Mouse (Mus musculus): ENCODE results near the gene Tff3. TPM values are rescaled to one million over a fixed set of nuclear protein-coding genes. Genes with fewer than 3 reads are reported as not detected.

The Tff3 gene
- total and polyA plus RNA-seq, 3 experiments: 0.39 TPM; not detected in 2

DNA sequence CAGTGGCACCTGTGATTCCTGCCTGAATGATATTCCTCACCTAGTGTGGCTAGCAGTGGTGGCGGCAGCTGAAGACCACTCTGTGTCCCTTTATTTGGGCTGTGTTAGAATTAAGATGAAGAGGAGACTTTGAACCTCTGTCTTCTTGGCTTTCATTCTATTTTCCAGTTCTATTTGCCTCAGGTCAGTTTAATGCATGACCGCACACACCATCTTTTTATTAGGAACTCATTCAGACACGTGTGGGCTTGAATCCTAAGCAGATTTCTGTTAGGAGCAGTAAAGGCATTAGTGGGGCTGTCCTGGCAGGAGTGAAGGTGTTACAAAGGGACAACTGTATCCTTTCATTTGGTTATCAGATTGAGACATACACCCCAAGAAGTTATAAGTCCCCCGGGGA, 30.8 kb upstream of the Tff3 start:
- Histone ChIP-seq H3K79me2 (replicated peaks; ENCODE audit: control insufficient read depth, insufficient read depth, low read length) (no peaks in the 10 kb centered on the region), H3K27me3 (ENCODE audit: control insufficient read depth, insufficient read depth, low read length) (no peaks in the 10 kb centered on the region), H3K4me1 (ENCODE audit: control insufficient read depth, insufficient read depth, low read length) (no peaks in the 10 kb centered on the region), H3K27ac (no peak overlapping the region), H3K36me3 (ENCODE audit: control insufficient read depth, insufficient read depth, low read length) (no peaks in the 10 kb centered on the region), H3K4me3 (no peak overlapping the region), H3K9ac (ENCODE audit: low read depth, low read length) (no peak overlapping the region)
- no peak for TF ChIP-seq CTCF (IDR thresholded peaks at IDR 0.05)
- no peak for TF ChIP-seq POLR2A (IDR thresholded peaks at IDR 0.05; ENCODE audit: insufficient read depth, low read depth, low read length)
- TF ChIP-seq EP300 (IDR thresholded peaks at IDR 0.05; ENCODE audit: insufficient read depth, low read depth, low read length): no peak
- no peak for DNase-seq
- intact Hi-C loops (cut with DNase I): no loop called here
- WGBS: 80% methylated on average over 4 of the region's 4 CpGs

DNA sequence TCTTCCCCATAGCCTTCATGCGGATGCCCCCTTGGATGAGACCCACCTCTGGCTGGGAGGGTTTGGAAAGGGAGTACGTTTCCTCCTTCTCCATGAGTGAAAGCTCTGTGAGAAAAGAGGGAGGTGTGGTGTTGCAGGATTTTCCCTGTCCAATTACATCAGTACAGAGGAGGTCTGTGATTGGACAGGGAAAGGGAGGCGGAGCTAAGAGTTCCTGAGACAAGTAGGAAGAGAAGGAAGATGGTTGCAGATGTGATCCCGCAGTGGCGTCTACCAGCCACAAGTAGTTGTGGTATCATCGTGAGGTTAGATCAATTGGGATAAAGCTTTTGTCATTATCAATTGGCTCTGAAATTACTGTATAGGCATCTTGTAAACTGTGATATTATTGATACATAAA, 28.5 kb upstream of the Tff3 start:
- DNase-seq: no peak
- 74% methylated on average over 6 of the region's 6 CpGs for whole genome bisulfite sequencing
- Histone ChIP-seq H3K4me3 (no peak overlapping the region), H3K27ac (no peak overlapping the region), H3K79me2 (replicated peaks; ENCODE audit: control insufficient read depth, insufficient read depth, low read length) (no peaks in the 10 kb centered on the region), H3K27me3 (ENCODE audit: control insufficient read depth, insufficient read depth, low read length) (no peaks in the 10 kb centered on the region), H3K9ac (ENCODE audit: low read depth, low read length) (no peak overlapping the region), H3K4me1 (ENCODE audit: control insufficient read depth, insufficient read depth, low read length) (no peaks in the 10 kb centered on the region; the same call in 1 of the 2 replicates), H3K36me3 (ENCODE audit: control insufficient read depth, insufficient read depth, low read length) (no peaks in the 10 kb centered on the region)
- intact Hi-C loops (cut with DNase I): no loop called here
- TF ChIP-seq POLR2A (IDR thresholded peaks at IDR 0.05; ENCODE audit: insufficient read depth, low read depth, low read length) (no peak), EP300 (IDR thresholded peaks at IDR 0.05; ENCODE audit: insufficient read depth, low read depth, low read length) (no peak), CTCF (IDR thresholded peaks at IDR 0.05) (no peak)

DNA sequence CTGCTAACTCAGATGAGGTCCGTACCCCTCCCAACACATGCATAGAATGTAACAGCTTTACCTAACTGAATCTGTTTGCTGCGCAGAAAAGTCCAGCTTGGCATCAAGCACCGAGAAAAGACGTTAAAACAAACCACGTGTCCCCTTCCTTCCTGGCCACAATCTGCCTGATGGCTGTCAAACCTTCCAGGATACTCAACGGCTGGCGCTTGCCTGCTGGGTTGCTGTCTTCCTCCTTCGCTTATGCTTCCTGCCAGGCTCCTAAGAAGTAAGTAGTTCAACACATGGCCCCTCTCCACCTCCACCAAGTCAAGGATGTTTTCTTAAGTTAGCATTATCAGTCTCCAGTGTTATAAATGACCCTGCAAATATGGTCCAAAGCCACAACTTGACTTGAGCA, 24.3 kb upstream of the Tff3 start:
- no peak for DNase-seq
- H3K9ac ChIP-seq (ENCODE audit: low read depth, low read length): no peak overlapping the region
- no peaks in the 10 kb centered on the region for H3K27me3 ChIP-seq (ENCODE audit: control insufficient read depth, insufficient read depth, low read length)
- H3K27ac ChIP-seq: no peak overlapping the region
- H3K4me1 ChIP-seq (ENCODE audit: control insufficient read depth, insufficient read depth, low read length): no peaks in the 10 kb centered on the region; the same call in 1 of the 2 replicates
- no peak overlapping the region for H3K4me3 ChIP-seq
- H3K79me2 ChIP-seq (replicated peaks; ENCODE audit: control insufficient read depth, insufficient read depth, low read length): no peaks in the 10 kb centered on the region
- whole genome bisulfite sequencing: 27% methylated on average over 8 of the region's 8 CpGs
- intact Hi-C loops (cut with DNase I): no loop called here
- H3K36me3 ChIP-seq (ENCODE audit: control insufficient read depth, insufficient read depth, low read length): no peaks in the 10 kb centered on the region
- no peak for TF ChIP-seq CTCF (IDR thresholded peaks at IDR 0.05)
- TF ChIP-seq EP300 (IDR thresholded peaks at IDR 0.05; ENCODE audit: insufficient read depth, low read depth, low read length): no peak
- no peak for TF ChIP-seq POLR2A (IDR thresholded peaks at IDR 0.05; ENCODE audit: insufficient read depth, low read depth, low read length)

DNA sequence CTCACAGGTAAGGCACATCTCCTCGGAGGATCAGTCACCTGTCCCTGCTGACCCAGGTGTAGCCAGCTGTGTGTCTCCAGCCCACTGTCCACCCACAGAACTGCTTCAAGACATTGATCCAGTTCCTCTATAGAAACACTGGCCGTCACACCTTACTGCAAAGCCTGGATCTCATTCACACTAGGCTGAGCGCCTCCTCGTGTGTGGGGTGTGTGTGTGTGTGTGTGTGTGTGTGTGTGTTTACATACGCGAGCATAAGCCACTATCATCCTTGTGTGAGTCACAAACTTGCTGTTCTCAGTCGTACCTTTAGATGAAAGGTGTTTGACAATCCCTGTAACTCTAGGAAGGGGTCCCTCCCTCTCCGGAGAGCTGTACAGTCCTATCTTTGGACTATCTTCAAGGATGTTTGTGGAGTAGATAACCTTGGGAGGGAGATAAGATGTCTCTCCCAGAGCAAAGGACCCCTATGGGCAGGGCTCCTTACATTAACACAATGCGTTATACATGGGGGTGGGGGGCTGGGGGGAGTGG, 23.6 kb upstream of the Tff3 start:
- DNase-seq: no peak
- Histone ChIP-seq H3K36me3 (ENCODE audit: control insufficient read depth, insufficient read depth, low read length) (no peaks in the 10 kb centered on the region), H3K4me1 (ENCODE audit: control insufficient read depth, insufficient read depth, low read length) (no peaks in the 10 kb centered on the region; the same call in 1 of the 2 replicates), H3K27ac (no peak overlapping the region), H3K9ac (ENCODE audit: low read depth, low read length) (no peak overlapping the region), H3K4me3 (no peak overlapping the region), H3K27me3 (ENCODE audit: control insufficient read depth, insufficient read depth, low read length) (no peaks in the 10 kb centered on the region), H3K79me2 (replicated peaks; ENCODE audit: control insufficient read depth, insufficient read depth, low read length) (no peaks in the 10 kb centered on the region)
- TF ChIP-seq EP300 (IDR thresholded peaks at IDR 0.05; ENCODE audit: insufficient read depth, low read depth, low read length) (no peak), CTCF (IDR thresholded peaks at IDR 0.05) (no peak), POLR2A (IDR thresholded peaks at IDR 0.05; ENCODE audit: insufficient read depth, low read depth, low read length) (no peak)
- intact Hi-C loops (cut with DNase I): no loop called here
- 70% methylated on average over 9 of the region's 9 CpGs for WGBS

DNA sequence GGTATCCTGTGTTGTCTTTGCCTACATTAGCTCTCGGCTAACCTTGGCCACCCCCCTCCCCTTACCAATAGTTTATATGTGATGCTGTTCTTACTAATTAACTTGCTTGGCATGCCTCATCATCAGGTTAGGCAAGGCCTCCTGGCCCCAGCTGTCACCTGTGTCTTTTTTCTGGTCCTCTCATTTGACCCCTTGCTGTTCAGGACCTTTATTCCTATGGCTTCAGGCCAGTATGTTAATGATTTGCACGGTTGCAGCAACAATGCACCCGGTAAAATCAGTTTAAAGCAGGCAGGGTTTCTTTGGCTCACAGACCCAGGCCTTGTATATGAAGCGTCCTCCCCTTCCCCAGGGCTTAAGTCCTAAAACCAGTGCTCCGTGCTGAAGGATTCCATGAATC, 23.1 kb upstream of the Tff3 start:
- intact Hi-C loops (cut with DNase I): no loop called here
- Histone ChIP-seq H3K36me3 (ENCODE audit: control insufficient read depth, insufficient read depth, low read length) (no peaks in the 10 kb centered on the region), H3K4me3 (no peak overlapping the region), H3K79me2 (replicated peaks; ENCODE audit: control insufficient read depth, insufficient read depth, low read length) (no peaks in the 10 kb centered on the region), H3K9ac (ENCODE audit: low read depth, low read length) (no peak overlapping the region), H3K27ac (no peak overlapping the region), H3K27me3 (ENCODE audit: control insufficient read depth, insufficient read depth, low read length) (no peaks in the 10 kb centered on the region), H3K4me1 (ENCODE audit: control insufficient read depth, insufficient read depth, low read length) (no peaks in the 10 kb centered on the region; the same call in 1 of the 2 replicates)
- TF ChIP-seq POLR2A (IDR thresholded peaks at IDR 0.05; ENCODE audit: insufficient read depth, low read depth, low read length): no peak
- DNase-seq: no peak
- WGBS: 62% methylated on average over 5 of the region's 5 CpGs

DNA sequence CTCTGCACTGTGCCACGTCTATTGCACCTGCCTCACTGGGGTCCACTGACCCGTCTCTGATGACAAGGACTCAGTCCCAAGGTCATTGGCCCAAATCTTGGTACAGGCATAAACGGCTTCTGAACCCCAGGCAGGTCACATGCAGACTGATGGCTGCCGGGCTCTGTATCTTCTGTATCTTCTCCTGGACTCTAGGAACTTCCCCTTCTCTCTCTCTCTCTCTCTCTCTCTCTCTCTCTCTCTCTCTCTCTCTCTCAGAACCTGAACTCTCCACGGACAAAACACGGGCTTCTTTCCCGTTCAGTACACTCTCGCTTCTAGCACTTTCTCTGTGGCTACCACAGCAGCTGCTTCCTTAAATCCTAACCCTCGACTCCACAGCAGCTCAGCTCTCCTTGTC, 16.6 kb upstream of the Tff3 start:
- Histone ChIP-seq H3K27ac (no peak overlapping the region), H3K36me3 (ENCODE audit: control insufficient read depth, insufficient read depth, low read length) (no peaks in the 10 kb centered on the region), H3K79me2 (replicated peaks; ENCODE audit: control insufficient read depth, insufficient read depth, low read length) (no peaks in the 10 kb centered on the region), H3K27me3 (ENCODE audit: control insufficient read depth, insufficient read depth, low read length) (no peaks in the 10 kb centered on the region), H3K4me1 (ENCODE audit: control insufficient read depth, insufficient read depth, low read length) (no peaks in the 10 kb centered on the region), H3K4me3 (no peak overlapping the region), H3K9ac (ENCODE audit: low read depth, low read length) (no peak overlapping the region)
- WGBS: 67% methylated on average over 9 of the region's 9 CpGs
- intact Hi-C loops (cut with DNase I): no loop called here
- DNase-seq: no peak
- TF ChIP-seq POLR2A (IDR thresholded peaks at IDR 0.05; ENCODE audit: insufficient read depth, low read depth, low read length) (no peak), EP300 (IDR thresholded peaks at IDR 0.05; ENCODE audit: insufficient read depth, low read depth, low read length) (no peak), CTCF (IDR thresholded peaks at IDR 0.05) (no peak)

Measured in heart, adult 2 months (tissue).